Mouse (Mus musculus): Measurements from ENCODE around the gene Rftn2.

GRCm38 (mm10) chr1:55205808-55206327, 20.7 kb downstream of the Rftn2 start:
- TF ChIP-seq POLR2A (IDR thresholded peaks at IDR 0.05; ENCODE audit: low read depth, low read length): no peak
- TF ChIP-seq CTCF (IDR thresholded peaks at IDR 0.05; ENCODE audit: extremely low read depth, insufficient read depth, insufficient read length, insufficient replicate concordance): no peak
